Mouse (Mus musculus) T-cell, adult 2 months (primary cell): Measurements from ENCODE around the gene Borcs8.
A peak's percentile ranks its signal among the peaks of the same experiment; 100 is the strongest.

Experiments
- DNase-seq: peaks from one replicate; pipeline ENCODE4 v3.0.0; 2022; ENCODE audit warnings: low spot score

Gene Borcs8

GRCm38 (mm10) chr8:70134086-70134485 lies 5.2 kb upstream of the Borcs8 start:
- DNase-seq, result no peak

GRCm38 (mm10) chr8:70134931-70135330 lies 4.4 kb upstream of the Borcs8 start:
- DNase-seq, result no peak

- no peak for DNase-seq
Observed at GRCm38 (mm10) chr8:70136591-70136990, 2.7 kb upstream of the Borcs8 start.

GRCm38 (mm10) chr8:70137890-70138289 lies 1.4 kb upstream of the Borcs8 start:
- no peak for DNase-seq

- no peak for DNase-seq
Observed at GRCm38 (mm10) chr8:70139981-70140380, 682 bp downstream of the Borcs8 start.

GRCm38 (mm10) chr8:70147678-70148607 lies 8.6 kb downstream of the Borcs8 start:
- no peak for DNase-seq

- no peak for DNase-seq
Observed at GRCm38 (mm10) chr8:70150158-70150557, 10.9 kb downstream of the Borcs8 start.

- DNase-seq, result peak; percentile 48
Observed at GRCm38 (mm10) chr8:70152537-70153257, 13.4 kb downstream of the Borcs8 start.

- no peak for DNase-seq
Observed at GRCm38 (mm10) chr8:70157240-70157800, 18.0 kb downstream of the Borcs8 start.

GRCm38 (mm10) chr8:70158069-70158853 lies 19.0 kb downstream of the Borcs8 start:
- peak; percentile 77 for DNase-seq

- DNase-seq, result no peak
Observed at GRCm38 (mm10) chr8:70159211-70159610, 19.9 kb downstream of the Borcs8 start.

GRCm38 (mm10) chr8:70160015-70160414 lies 20.7 kb downstream of the Borcs8 start:
- DNase-seq, result peak; percentile 30

- DNase-seq, result no peak
Observed at GRCm38 (mm10) chr8:70163316-70163715, 24.0 kb downstream of the Borcs8 start.

GRCm38 (mm10) chr8:70166504-70167110 lies 27.3 kb downstream of the Borcs8 start:
- peak; percentile 74 for DNase-seq

GRCm38 (mm10) chr8:70170116-70170515 lies 30.8 kb downstream of the Borcs8 start:
- no peak for DNase-seq

- DNase-seq, result no peak
Observed at GRCm38 (mm10) chr8:70170748-70171147, 31.4 kb downstream of the Borcs8 start.

- no peak for DNase-seq
Observed at GRCm38 (mm10) chr8:70171240-70171639, 31.9 kb downstream of the Borcs8 start.

GRCm38 (mm10) chr8:70172043-70172681 lies 32.9 kb downstream of the Borcs8 start, which contains the start of gene Tmem161a:
Gene Tmem161a (plus strand): TSS chr8:70172356.
- peak; percentile 85 for DNase-seq

- no peak for DNase-seq
Observed at GRCm38 (mm10) chr8:70173320-70173719, 34.0 kb downstream of the Borcs8 start.

GRCm38 (mm10) chr8:70174079-70174478 lies 34.8 kb downstream of the Borcs8 start:
- DNase-seq, result no peak

GRCm38 (mm10) chr8:70178231-70178630 lies 38.9 kb downstream of the Borcs8 start:
- DNase-seq, result no peak
